Mouse (Mus musculus): ENCODE results near the gene Paip2b. TPM values are rescaled to one million over a fixed set of nuclear protein-coding genes. Genes with fewer than 3 reads are reported as not detected.
"Not testable (repeated sequence)": the region's sequence is repeated elsewhere in the genome, so short reads cannot be mapped to it uniquely, and the experiment has no call there.

The Paip2b gene
- total and polyA plus RNA-seq, 3 experiments, result 13.4 to 39.4 (median 35.4) TPM

DNA sequence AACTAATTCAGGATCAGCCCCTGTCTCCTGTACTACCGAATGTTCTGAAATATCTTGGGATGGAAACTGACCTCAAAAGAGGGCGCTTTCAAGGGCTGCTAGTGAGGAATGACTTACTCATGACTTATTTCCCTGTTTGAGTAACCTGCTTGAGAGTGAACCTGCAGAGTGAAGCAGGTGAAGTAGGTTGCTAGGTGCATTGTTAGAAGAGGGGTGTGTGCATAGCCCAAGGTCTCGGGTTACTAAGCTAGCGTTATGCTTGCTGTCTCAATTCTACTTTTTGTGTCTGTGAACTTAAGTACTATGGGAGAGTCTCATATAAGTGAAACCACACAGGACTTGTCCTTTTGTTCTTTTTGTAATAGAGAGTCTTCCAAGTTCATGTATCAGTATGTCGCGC, 8.5 kb upstream of the Paip2b start:
- no peaks in the 10 kb centered on the region for H3K27me3 ChIP-seq (ENCODE audit: control insufficient read depth, insufficient read depth, low read length)
- no peak overlapping the region for H3K9ac ChIP-seq (ENCODE audit: low read depth, low read length)
- no peaks in the 10 kb centered on the region for H3K4me1 ChIP-seq (ENCODE audit: control insufficient read depth, insufficient read depth, low read length)
- H3K4me3 ChIP-seq, result no peak overlapping the region
- TF ChIP-seq EP300 (IDR thresholded peaks at IDR 0.05; ENCODE audit: insufficient read depth, low read depth, low read length) (no peak), CTCF (IDR thresholded peaks at IDR 0.05) (no peak), POLR2A (IDR thresholded peaks at IDR 0.05; ENCODE audit: insufficient read depth, low read depth, low read length) (no peak)
- no peaks in the 10 kb centered on the region for H3K79me2 ChIP-seq (replicated peaks; ENCODE audit: control insufficient read depth, insufficient read depth, low read length)
- 90% methylated on average over 6 of the region's 6 CpGs for WGBS
- no peaks in the 10 kb centered on the region for H3K36me3 ChIP-seq (ENCODE audit: control insufficient read depth, insufficient read depth, low read length)
- intact Hi-C loops (cut with DNase I), result no loop called here
- no peak overlapping the region for H3K27ac ChIP-seq
- no peak for DNase-seq

DNA sequence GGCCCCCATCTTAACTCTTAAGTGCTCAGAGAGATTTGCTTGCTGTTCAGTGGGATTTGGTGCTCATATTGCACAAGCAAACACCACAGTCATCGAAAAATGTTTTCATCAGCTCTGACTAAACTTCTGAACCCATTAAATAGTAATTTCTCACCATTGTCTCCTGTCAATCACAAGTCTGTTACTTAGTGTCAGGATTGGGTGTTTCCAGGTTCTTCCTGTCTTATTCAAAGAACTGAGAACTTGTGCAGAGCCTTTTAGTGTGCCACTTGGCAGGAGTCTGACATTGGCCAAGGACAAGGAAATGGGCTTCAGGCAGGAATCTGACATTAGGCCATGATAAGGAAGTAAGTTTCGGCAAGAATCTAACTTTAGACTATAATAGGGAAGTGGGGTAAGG, 6.5 kb upstream of the Paip2b start:
- Histone ChIP-seq H3K36me3 (ENCODE audit: control insufficient read depth, insufficient read depth, low read length) (no peaks in the 10 kb centered on the region), H3K79me2 (replicated peaks; ENCODE audit: control insufficient read depth, insufficient read depth, low read length) (no peaks in the 10 kb centered on the region), H3K4me1 (ENCODE audit: control insufficient read depth, insufficient read depth, low read length) (no peaks in the 10 kb centered on the region), H3K9ac (ENCODE audit: low read depth, low read length) (no peak overlapping the region), H3K4me3 (no peak overlapping the region), H3K27me3 (ENCODE audit: control insufficient read depth, insufficient read depth, low read length) (no peaks in the 10 kb centered on the region), H3K27ac (no peak overlapping the region)
- intact Hi-C loops (cut with DNase I), result no loop called here
- no peak for TF ChIP-seq CTCF (IDR thresholded peaks at IDR 0.05)
- TF ChIP-seq POLR2A (IDR thresholded peaks at IDR 0.05; ENCODE audit: insufficient read depth, low read depth, low read length), result no peak
- no peak for TF ChIP-seq EP300 (IDR thresholded peaks at IDR 0.05; ENCODE audit: insufficient read depth, low read depth, low read length)
- no peak for DNase-seq
- WGBS, result 36% methylated on average over 2 of the region's 2 CpGs

DNA sequence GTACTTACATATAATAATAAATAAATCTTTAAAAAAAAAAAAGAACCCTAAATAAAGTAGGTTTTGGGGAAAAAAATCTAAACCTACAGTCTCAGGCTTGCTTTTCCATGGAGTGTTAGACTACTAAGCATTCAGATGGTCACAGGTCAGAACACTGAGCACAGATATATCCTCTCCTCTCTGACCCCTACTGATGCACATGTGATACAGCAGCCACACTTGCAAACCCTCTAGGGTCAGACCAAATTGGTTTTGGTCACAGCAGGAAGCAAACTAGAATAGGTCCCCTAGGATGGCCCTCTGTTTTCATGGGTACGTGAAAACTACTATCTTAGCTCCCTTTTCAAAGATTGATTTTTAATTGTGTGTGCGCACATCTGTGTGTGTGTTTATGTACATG, 5.3 kb upstream of the Paip2b start:
- Histone ChIP-seq H3K79me2 (replicated peaks; ENCODE audit: control insufficient read depth, insufficient read depth, low read length) (no peaks in the 10 kb centered on the region), H3K27ac (no peak overlapping the region), H3K4me3 (no peak overlapping the region), H3K36me3 (ENCODE audit: control insufficient read depth, insufficient read depth, low read length) (no peaks in the 10 kb centered on the region), H3K9ac (ENCODE audit: low read depth, low read length) (no peak overlapping the region), H3K27me3 (ENCODE audit: control insufficient read depth, insufficient read depth, low read length) (no peaks in the 10 kb centered on the region), H3K4me1 (ENCODE audit: control insufficient read depth, insufficient read depth, low read length) (no peaks in the 10 kb centered on the region)
- WGBS, result 91% methylated on average over 2 of the region's 2 CpGs
- no peak for TF ChIP-seq EP300 (IDR thresholded peaks at IDR 0.05; ENCODE audit: insufficient read depth, low read depth, low read length)
- TF ChIP-seq CTCF (IDR thresholded peaks at IDR 0.05), result no peak
- no peak for TF ChIP-seq POLR2A (IDR thresholded peaks at IDR 0.05; ENCODE audit: insufficient read depth, low read depth, low read length)
- no peak for DNase-seq
- intact Hi-C loops (cut with DNase I), result no loop called here

DNA sequence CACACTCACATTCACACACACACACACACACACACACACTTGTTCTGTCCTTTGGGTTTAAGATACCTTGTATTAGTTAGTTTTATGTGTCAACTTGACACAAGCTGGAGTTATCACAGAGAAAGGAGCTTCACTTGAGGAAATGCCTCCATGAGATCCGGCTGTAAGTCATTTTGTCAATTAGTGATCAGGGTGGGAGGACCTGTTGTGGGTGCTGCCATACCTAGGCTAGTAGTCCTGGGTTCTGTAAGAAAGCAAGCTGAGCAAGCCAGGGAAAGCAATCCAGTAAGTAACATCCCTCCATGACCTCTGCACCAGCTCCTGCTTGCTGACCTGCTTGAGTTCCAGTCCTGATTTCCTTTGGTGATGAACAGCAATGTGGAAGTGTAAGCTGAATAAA, 852 bp upstream of the Paip2b start:
- not testable (repeated sequence) for H3K9ac ChIP-seq (ENCODE audit: low read depth, low read length); H3K4me3 ChIP-seq; H3K27me3 ChIP-seq (ENCODE audit: control insufficient read depth, insufficient read depth, low read length); H3K4me1 ChIP-seq (ENCODE audit: control insufficient read depth, insufficient read depth, low read length); DNase-seq; H3K79me2 ChIP-seq (replicated peaks; ENCODE audit: control insufficient read depth, insufficient read depth, low read length); H3K36me3 ChIP-seq (ENCODE audit: control insufficient read depth, insufficient read depth, low read length)
- intact Hi-C loops (cut with DNase I), result loop anchor here (5.0 kb wide), 2 partner anchors 55 to 85 kb away; partner anchors contain the start of gene Tex261
- H3K27ac ChIP-seq, result peak overlapping the region; percentile 90
- 51% methylated on average over 1 of the region's 1 CpGs for WGBS

DNA sequence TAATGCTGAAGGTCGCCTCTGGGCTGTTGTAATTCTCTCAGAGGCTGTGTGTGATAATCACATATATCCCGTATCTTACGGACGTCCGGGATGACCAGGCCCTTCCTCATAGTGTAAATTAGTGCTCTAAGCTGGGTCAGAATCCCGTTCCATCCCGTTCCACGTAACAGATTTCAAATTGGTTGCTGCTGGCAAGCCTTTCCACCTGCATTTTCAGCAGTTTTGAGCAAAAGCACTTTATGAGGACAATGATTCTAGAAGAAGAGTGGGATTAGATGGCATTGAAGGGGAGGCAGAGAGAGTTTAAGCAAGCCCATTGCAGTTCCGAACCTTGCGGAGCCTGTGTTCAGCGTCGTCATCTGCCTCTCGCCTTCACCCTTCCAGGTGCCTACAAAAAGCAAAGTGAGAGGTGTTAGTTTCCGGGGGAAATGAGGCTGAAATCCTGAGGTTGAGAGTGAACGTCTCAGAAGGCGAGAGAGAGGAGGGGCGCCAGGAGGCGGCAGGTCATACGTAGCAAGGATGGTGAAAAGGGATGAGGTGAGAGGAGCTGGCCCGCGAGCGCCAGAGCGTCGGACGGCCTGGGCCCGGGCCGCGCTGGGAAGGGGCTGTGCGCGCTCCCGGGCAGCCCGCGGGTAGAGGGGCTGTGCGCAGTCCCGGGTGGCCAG, 468 bp downstream of the Paip2b start:
- TF ChIP-seq POLR2A (IDR thresholded peaks at IDR 0.05; ENCODE audit: insufficient read depth, low read depth, low read length), result no peak
- no peak for TF ChIP-seq EP300 (IDR thresholded peaks at IDR 0.05; ENCODE audit: insufficient read depth, low read depth, low read length)
- no peak for TF ChIP-seq CTCF (IDR thresholded peaks at IDR 0.05)
- intact Hi-C loops (cut with DNase I), result loop anchor here (2.0 to 5.0 kb wide), 3 partner anchors 36 to 86 kb away; partner anchors contain the start of genes Nagk and Tex261
- 3% methylated on average over 35 of the region's 35 CpGs for WGBS
- peaks cover 3% of the 10 kb centered on the region for H3K4me1 ChIP-seq (ENCODE audit: control insufficient read depth, insufficient read depth, low read length)
- H3K27me3 ChIP-seq (ENCODE audit: control insufficient read depth, insufficient read depth, low read length), result no peaks in the 10 kb centered on the region
- H3K36me3 ChIP-seq (ENCODE audit: control insufficient read depth, insufficient read depth, low read length), result no peaks in the 10 kb centered on the region
- no peaks in the 10 kb centered on the region for H3K79me2 ChIP-seq (replicated peaks; ENCODE audit: control insufficient read depth, insufficient read depth, low read length)
- no peak for DNase-seq
- peak overlapping the region; percentile 76 for H3K9ac ChIP-seq (ENCODE audit: low read depth, low read length)
- peak overlapping the region; percentile 61 for H3K4me3 ChIP-seq
- peak overlapping the region; percentile 81 for H3K27ac ChIP-seq

DNA sequence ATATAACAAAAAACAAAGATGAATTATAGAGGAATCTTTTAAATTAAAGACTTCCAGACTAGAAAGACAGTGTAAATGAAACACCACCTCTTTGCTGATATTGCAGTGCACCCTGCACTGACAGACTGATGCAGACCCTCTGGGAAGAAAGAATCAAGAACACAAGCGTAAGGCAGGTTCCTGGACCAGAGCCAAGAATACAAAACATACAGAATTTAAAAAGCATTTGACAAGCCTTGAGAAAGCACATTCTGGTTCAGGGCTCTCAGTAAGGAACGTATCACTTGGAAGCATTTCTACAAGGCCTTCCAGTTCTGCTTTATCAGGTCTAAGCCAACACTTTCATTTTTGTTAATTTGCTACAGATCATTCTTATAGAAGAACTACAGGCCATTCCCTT, 9.7 kb downstream of the Paip2b start:
- intact Hi-C loops (cut with DNase I), result no loop called here
- Histone ChIP-seq H3K9ac (ENCODE audit: low read depth, low read length) (no peak overlapping the region), H3K79me2 (replicated peaks; ENCODE audit: control insufficient read depth, insufficient read depth, low read length) (no peaks in the 10 kb centered on the region), H3K27me3 (ENCODE audit: control insufficient read depth, insufficient read depth, low read length) (no peaks in the 10 kb centered on the region), H3K4me1 (ENCODE audit: control insufficient read depth, insufficient read depth, low read length) (no peaks in the 10 kb centered on the region; the same call in 1 of the 2 replicates), H3K27ac (no peak overlapping the region), H3K36me3 (ENCODE audit: control insufficient read depth, insufficient read depth, low read length) (peaks cover 6% of the 10 kb centered on the region; the same call in 1 of the 2 replicates), H3K4me3 (no peak overlapping the region)
- 70% methylated on average over 2 of the region's 2 CpGs for WGBS
- TF ChIP-seq POLR2A (IDR thresholded peaks at IDR 0.05; ENCODE audit: insufficient read depth, low read depth, low read length) (no peak), EP300 (IDR thresholded peaks at IDR 0.05; ENCODE audit: insufficient read depth, low read depth, low read length) (no peak)
- no peak for DNase-seq
